Mouse (Mus musculus) lung, adult 2 months (tissue): ENCODE data around the gene Bank1.

ENCODE experiments used
- CTCF ChIP-seq: fragments of 200-500 bp; IDR thresholded peaks from 2 replicates; pipeline ENCODE4 v1.5.1; 2011; ENCODE audit warnings: mild to moderate bottlenecking, low read length, control low read depth; ENCODE audit not compliant: insufficient read depth
- POLR2A ChIP-seq: fragments of 200-500 bp; IDR thresholded peaks from 2 replicates; pipeline ENCODE4 v1.6.1; 2011; ENCODE audit warnings: low read depth, mild to moderate bottlenecking, control low read depth, low read length, borderline replicate concordance; ENCODE audit errors: extremely low read depth

GRCm38 (mm10) chr3:136186548-136187113 is 139.2 kb downstream of the Bank1 start:
- no peak for TF ChIP-seq POLR2A
- TF ChIP-seq CTCF = no peak
